Mouse (Mus musculus) MEL (cell line): ENCODE results near the gene Usp15. TPM values are rescaled to one million over a fixed set of nuclear protein-coding genes. Genes with fewer than 3 reads are reported as not detected.

Experiments
- DNase-seq: peaks from one replicate; pipeline ENCODE4 v3.0.0; 2011; ENCODE audit warnings: low read depth, low spot score
- H3K27ac ChIP-seq: 2 replicates; pipeline ENCODE4 v1.5.1; 2012; ENCODE audit warnings: low read depth, mild to moderate bottlenecking, control low read depth, low read length, moderate library complexity; ENCODE audit not compliant: control insufficient read depth
- H3K27me3 ChIP-seq, 2 experiments: fragments of 150-350 bp in 1 of 2; sonication (generic) in 1 of 2; 2 replicates each; pipeline ENCODE4 v1.6.1; 2012; ENCODE audit warnings: low read length in 2 of 2, mild to moderate bottlenecking in 2 of 2, improper control_type of control experiment in 1 of 2, moderate library complexity in 1 of 2; ENCODE audit not compliant: insufficient read depth in 2 of 2, control insufficient read depth in 1 of 2
- H3K36me3 ChIP-seq, 2 experiments: 2 replicates each; pipeline ENCODE4 v1.6.1; 2012 to 2014; ENCODE audit warnings: low read length in 2 of 2, improper control_type of control experiment in 1 of 2, inconsistent platforms in 1 of 2, mild to moderate bottlenecking in 1 of 2; ENCODE audit not compliant: insufficient read depth in 2 of 2, control insufficient read depth in 1 of 2
- H3K4me1 ChIP-seq, 2 experiments: fragments of 150-350 bp in 1 of 2; sonication (generic) in 1 of 2; 2 replicates each; pipeline ENCODE4 v1.6.1; 2012; ENCODE audit warnings: low read length in 2 of 2, improper control_type of control experiment in 1 of 2, mild to moderate bottlenecking in 1 of 2; ENCODE audit not compliant: insufficient read depth in 2 of 2, control insufficient read depth in 1 of 2
- H3K4me3 ChIP-seq, 2 experiments: fragments of 150-350 bp in 1 of 2; sonication (generic) in 1 of 2; 2 replicates each; pipeline ENCODE4 v1.5.1; 2012; ENCODE audit warnings: low read depth in 2 of 2, low read length in 2 of 2, mild to moderate bottlenecking in 2 of 2, moderate library complexity in 2 of 2, control low read depth in 1 of 2, improper control_type of control experiment in 1 of 2; ENCODE audit not compliant: control insufficient read depth in 1 of 2, insufficient read depth in 1 of 2
- H3K79me2 ChIP-seq: 2 replicates; pipeline ENCODE4 v1.6.1; 2012; ENCODE audit warnings: mild to moderate bottlenecking, low read length, moderate library complexity; ENCODE audit not compliant: control insufficient read depth, poor library complexity, insufficient read depth
- H3K9ac ChIP-seq: 2 replicates; pipeline ENCODE4 v1.6.1; 2012; ENCODE audit warnings: low read depth, mild to moderate bottlenecking, control low read depth, low read length, moderate library complexity; ENCODE audit not compliant: control insufficient read depth, poor library complexity, severe bottlenecking
- H3K9me3 ChIP-seq: fragments of 150-350 bp; sonication (generic); replicated peaks from 2 replicates; pipeline ENCODE4 v1.6.1; 2012; ENCODE audit warnings: mild to moderate bottlenecking, low read length, improper control_type of control experiment, moderate library complexity; ENCODE audit not compliant: insufficient read depth
- CHD1 ChIP-seq: IDR thresholded peaks from 2 replicates; pipeline ENCODE4 v1.6.1; 2012; ENCODE audit warnings: low read depth, mild to moderate bottlenecking, inconsistent platforms, low read length, improper control_type of control experiment
- ELF1 ChIP-seq: IDR thresholded peaks from 2 replicates; pipeline ENCODE4 v1.6.1; 2014; ENCODE audit warnings: low read depth, mild to moderate bottlenecking, inconsistent platforms, low read length, improper control_type of control experiment, moderate library complexity
- ETS1 ChIP-seq: IDR thresholded peaks from 2 replicates; pipeline ENCODE4 v1.6.1; 2012; ENCODE audit warnings: low read depth, mild to moderate bottlenecking, inconsistent platforms, low read length, improper control_type of control experiment, moderate library complexity
- GATA1 ChIP-seq: IDR thresholded peaks from 2 replicates; pipeline ENCODE4 v1.6.1; 2011; ENCODE audit warnings: low read depth, low read length, improper control_type of control experiment
- KAT2A ChIP-seq: conservative IDR thresholded peaks from 2 replicates; pipeline ENCODE4 v1.6.1; 2012; ENCODE audit warnings: low read depth, low read length, improper control_type of control experiment, inconsistent platforms
- MAFK ChIP-seq: IDR thresholded peaks from 2 replicates; pipeline ENCODE4 v1.6.1; 2011; ENCODE audit warnings: low read depth, mild to moderate bottlenecking, low read length, improper control_type of control experiment, borderline replicate concordance
- MAX ChIP-seq: IDR thresholded peaks from 2 replicates; pipeline ENCODE4 v1.6.1; 2011; ENCODE audit warnings: low read length, improper control_type of control experiment
- MAZ ChIP-seq: IDR thresholded peaks from 2 replicates; pipeline ENCODE4 v1.6.1; 2012; ENCODE audit warnings: low read depth, mild to moderate bottlenecking, inconsistent platforms, low read length, improper control_type of control experiment
- MXI1 ChIP-seq: IDR thresholded peaks from 2 replicates; pipeline ENCODE4 v1.6.1; 2011; ENCODE audit warnings: mild to moderate bottlenecking, low read depth, low read length, improper control_type of control experiment
- MYC ChIP-seq: IDR thresholded peaks from 2 replicates; pipeline ENCODE4 v1.6.1; 2011; ENCODE audit warnings: low read depth, mild to moderate bottlenecking, low read length, improper control_type of control experiment, moderate library complexity
- NRF1 ChIP-seq: IDR thresholded peaks from 2 replicates; pipeline ENCODE4 v1.6.1; 2014; ENCODE audit warnings: low read depth, mild to moderate bottlenecking, inconsistent platforms, low read length, improper control_type of control experiment, moderate library complexity; ENCODE audit not compliant: poor library complexity, insufficient read depth, severe bottlenecking
- POLR2AphosphoS5 ChIP-seq: IDR thresholded peaks from 2 replicates; pipeline ENCODE4 v1.6.1; 2012; ENCODE audit warnings: low read depth, borderline replicate concordance, mild to moderate bottlenecking, inconsistent platforms, low read length, moderate library complexity, mixed read lengths
- RCOR1 ChIP-seq: IDR thresholded peaks from 2 replicates; pipeline ENCODE4 v1.6.1; 2012; ENCODE audit warnings: low read depth, mild to moderate bottlenecking, inconsistent platforms, low read length, improper control_type of control experiment
- SIN3A ChIP-seq: IDR thresholded peaks from 2 replicates; pipeline ENCODE4 v1.6.1; 2012; ENCODE audit warnings: low read length, improper control_type of control experiment, inconsistent platforms
- SMC3 ChIP-seq: IDR thresholded peaks from 2 replicates; pipeline ENCODE4 v1.6.1; 2011; ENCODE audit warnings: low read depth, low read length, improper control_type of control experiment
- TBP ChIP-seq: IDR thresholded peaks from 2 replicates; pipeline ENCODE4 v1.8.0; 2011; ENCODE audit warnings: low read depth, low read length, improper control_type of control experiment
- USF2 ChIP-seq, 2 experiments: IDR thresholded peaks; 2 replicates each; pipeline ENCODE4 v1.6.1; 2011 to 2012; ENCODE audit warnings: improper control_type of control experiment in 2 of 2, low read length in 2 of 2, borderline replicate concordance in 1 of 2, inconsistent platforms in 1 of 2, low read depth in 1 of 2, mild to moderate bottlenecking in 1 of 2; ENCODE audit not compliant: insufficient read depth in 1 of 2
- ZKSCAN1 ChIP-seq: IDR thresholded peaks from 2 replicates; pipeline ENCODE4 v1.6.1; 2012; ENCODE audit warnings: low read depth, mild to moderate bottlenecking, inconsistent platforms, low read length, improper control_type of control experiment, moderate library complexity
- ZMIZ1 ChIP-seq: IDR thresholded peaks from 2 replicates; pipeline ENCODE4 v1.6.1; 2012; ENCODE audit warnings: low read depth, mild to moderate bottlenecking, inconsistent platforms, low read length, improper control_type of control experiment, moderate library complexity
- polyA plus RNA-seq, 2 experiments: library from polyadenylated mRNA; stranded (reverse) in 1 of 2; unstranded in 1 of 2; fragments of >175 nt in 1 of 2; fragments of >200 nt in 1 of 2; gene quantifications; 2 replicates each; pipeline versions ENCODE4 v1.2.1 to v1.2.4; 2012; ENCODE audit warnings: low replicate concordance in 2 of 2, low read depth in 1 of 2; ENCODE audit not compliant: insufficient read length in 2 of 2, insufficient read depth in 1 of 2, missing spikeins in 1 of 2
- total RNA-seq: library from RNA; depleted of rRNA; stranded (reverse); fragments of 300-350 nt; gene quantifications from 2 replicates; pipeline ENCODE4 v1.2.3, GENCODE M21; 2012

Usp15 gene
- total and polyA plus RNA-seq, 3 experiments: 98.2 to 150 (median 117) TPM

GRCm38 (mm10) chr10:123201981-123202758 is 5.4 kb upstream of the Usp15 start (continued):
- TF ChIP-seq USF2 (IDR thresholded peaks at IDR 0.05; ENCODE audit: borderline replicate concordance in 1 of 2, insufficient read depth in 1 of 2, low read depth in 1 of 2, low read length in 2 of 2) (no peak), MAFK (no peak), RCOR1 (peak; percentile 37), MXI1 (peak; percentile 22; the same call in 1 of the 2 replicates), NRF1 (no peak), MYC (0 out of 2 replicates have a peak, but pooled peaks have one; percentile 12), ZKSCAN1 (no peak), SIN3A (peak; percentile 48; the same call in 1 of the 2 replicates), GATA1 (peak; percentile 62), MAX (peak; percentile 52; the same call in 1 of the 2 replicates), CHD1 (no peak), ELF1 (no peak), KAT2A (0 out of 2 replicates have a peak, but pooled peaks have one; percentile 28), POLR2AphosphoS5 (no peak), SMC3 (no peak), ZMIZ1 (no peak), TBP (no peak), ETS1 (peak; percentile 49; the same call in 1 of the 2 replicates)

GRCm38 (mm10) chr10:123201436-123201835 is 4.6 kb upstream of the Usp15 start:
- peaks cover 0 to 23% of the 10 kb centered on the region in 2 experiments; a peak in 2 of 4 replicates for H3K36me3 ChIP-seq
- H3K4me1 ChIP-seq: peaks cover 15 to 16% of the 10 kb centered on the region in 2 experiments
- H3K27ac ChIP-seq: peak overlapping the region; percentile 27; the same call in 1 of the 2 replicates
- no peak for TF ChIP-seq MAZ
- peak; percentile 51 for DNase-seq
- H3K27me3 ChIP-seq: no peaks in the 10 kb centered on the region
- H3K9me3 ChIP-seq: no peaks in the 10 kb centered on the region
- peak overlapping the region; percentile 27 to 49 for H3K4me3 ChIP-seq
- H3K79me2 ChIP-seq: peaks cover 6% of the 10 kb centered on the region
- peak overlapping the region; percentile 17 for H3K9ac ChIP-seq
